Mouse (Mus musculus): ENCODE results near the gene Fasn. TPM values are rescaled to one million over a fixed set of nuclear protein-coding genes. Genes with fewer than 3 reads are reported as not detected.
"Not testable (repeated sequence)": the region's sequence is repeated elsewhere in the genome, so short reads cannot be mapped to it uniquely, and the experiment has no call there.

Fasn gene
- polyA plus RNA-seq (2012; fragmentation: generic; extraction: Trizol) = 199 TPM
- long read RNA-seq, experiment 1, partial matches to known transcripts = 12 of 30 reads
- long read RNA-seq, experiment 1, other reads (novel, unspliced or antisense) = 16 of 30 reads
- long read RNA-seq, experiment 2, full-length matches to known transcripts = 32 of 142 reads
- long read RNA-seq, experiment 2, partial matches to known transcripts = 100 of 142 reads
- long read RNA-seq, experiment 2, other reads (novel, unspliced or antisense) = 10 of 142 reads

GRCm38 (mm10) chr11:120823956-120824786, at the start of gene Fasn:
TSS of gene Fasn (minus strand) at chr11:120824547.
- Histone ChIP-seq H3K79me3 (ENCODE audit: low read depth) (peaks cover 43% of the 10 kb centered on the region), H3ac (ENCODE audit: control insufficient read depth, insufficient read length, low read depth) (peak within 1 kb of the TSS; percentile 90), H3K36me3 (ENCODE audit: control insufficient read depth, insufficient read depth) (peaks cover 38% of the 10 kb centered on the region), H3K79me2 (ENCODE audit: control insufficient read depth, insufficient read depth) (peaks cover 47% of the 10 kb centered on the region), H3K27me3 (ENCODE audit: control insufficient read depth, insufficient read depth, insufficient read length) (no peaks in the 10 kb centered on the region), H3K4me3 (ENCODE audit: insufficient read depth, poor library complexity, severe bottlenecking) (peak within 1 kb of the TSS; percentile 96)
- TF ChIP-seq CEBPB (IDR thresholded peaks at IDR 0.05; ENCODE audit: low read depth) (no peak), CTCF (IDR thresholded peaks at IDR 0.05; ENCODE audit: control insufficient read depth, insufficient read depth, insufficient read length) (peak; percentile 91)

GRCm38 (mm10) chr11:120873206-120873605, 48.9 kb upstream of the Fasn start:
- Histone ChIP-seq H3K4me3 (ENCODE audit: insufficient read depth, poor library complexity, severe bottlenecking) (no peak overlapping the region), H3K36me3 (ENCODE audit: control insufficient read depth, insufficient read depth) (no peaks in the 10 kb centered on the region), H3K79me2 (ENCODE audit: control insufficient read depth, insufficient read depth) (no peaks in the 10 kb centered on the region), H3K27me3 (ENCODE audit: control insufficient read depth, insufficient read depth, insufficient read length) (no peaks in the 10 kb centered on the region), H3ac (ENCODE audit: control insufficient read depth, insufficient read length, low read depth) (no peak overlapping the region), H3K79me3 (ENCODE audit: low read depth) (no peaks in the 10 kb centered on the region)
- TF ChIP-seq CEBPB (IDR thresholded peaks at IDR 0.05; ENCODE audit: low read depth) (no peak), FOSL1 (IDR thresholded peaks at IDR 0.05; ENCODE audit: insufficient read depth, low read length, poor library complexity, severe bottlenecking) (no peak), MYOG (IDR thresholded peaks at IDR 0.05; ENCODE audit: control insufficient read depth, extremely low read depth, insufficient read length) (no peak), MAX (IDR thresholded peaks at IDR 0.05) (no peak), CTCF (IDR thresholded peaks at IDR 0.05; ENCODE audit: control insufficient read depth, insufficient read depth, insufficient read length) (no peak), MYOD1 (IDR thresholded peaks at IDR 0.05; ENCODE audit: control insufficient read depth, insufficient read length, low read depth) (no peak), USF1 (IDR thresholded peaks at IDR 0.05; ENCODE audit: low read depth) (no peak)

GRCm38 (mm10) chr11:120871521-120871920, 47.2 kb upstream of the Fasn start:
- no peak for TF ChIP-seq USF1 (IDR thresholded peaks at IDR 0.05; ENCODE audit: low read depth)
- H3K27me3 ChIP-seq (ENCODE audit: control insufficient read depth, insufficient read depth, insufficient read length) = no peaks in the 10 kb centered on the region
- H3K79me3 ChIP-seq (ENCODE audit: low read depth) = no peaks in the 10 kb centered on the region

GRCm38 (mm10) chr11:120865816-120866215, 41.5 kb upstream of the Fasn start:
- Histone ChIP-seq H3K79me2 (ENCODE audit: control insufficient read depth, insufficient read depth) (no peaks in the 10 kb centered on the region), H3K27me3 (ENCODE audit: control insufficient read depth, insufficient read depth, insufficient read length) (no peaks in the 10 kb centered on the region), H3K79me3 (ENCODE audit: low read depth) (no peaks in the 10 kb centered on the region), H3K4me3 (ENCODE audit: insufficient read depth, poor library complexity, severe bottlenecking) (no peak overlapping the region), H3K36me3 (ENCODE audit: control insufficient read depth, insufficient read depth) (no peaks in the 10 kb centered on the region), H3ac (ENCODE audit: control insufficient read depth, insufficient read length, low read depth) (no peak overlapping the region)
- TF ChIP-seq MYOG (IDR thresholded peaks at IDR 0.05; ENCODE audit: control insufficient read depth, extremely low read depth, insufficient read length) (no peak), MYOD1 (IDR thresholded peaks at IDR 0.05; ENCODE audit: control insufficient read depth, insufficient read length, low read depth) (no peak), MAX (IDR thresholded peaks at IDR 0.05) (no peak), CTCF (IDR thresholded peaks at IDR 0.05; ENCODE audit: control insufficient read depth, insufficient read depth, insufficient read length) (no peak), CEBPB (IDR thresholded peaks at IDR 0.05; ENCODE audit: low read depth) (no peak), USF1 (IDR thresholded peaks at IDR 0.05; ENCODE audit: low read depth) (no peak), FOSL1 (IDR thresholded peaks at IDR 0.05; ENCODE audit: insufficient read depth, low read length, poor library complexity, severe bottlenecking) (no peak)

More at GRCm38 (mm10) chr11:120871521-120871920, 47.2 kb upstream of the Fasn start:
- Histone ChIP-seq H3K4me3 (ENCODE audit: insufficient read depth, poor library complexity, severe bottlenecking) (no peak overlapping the region), H3K36me3 (ENCODE audit: control insufficient read depth, insufficient read depth) (no peaks in the 10 kb centered on the region), H3ac (ENCODE audit: control insufficient read depth, insufficient read length, low read depth) (no peak overlapping the region), H3K79me2 (ENCODE audit: control insufficient read depth, insufficient read depth) (no peaks in the 10 kb centered on the region)

- Histone ChIP-seq H3K79me2 (ENCODE audit: control insufficient read depth, insufficient read depth) (no peaks in the 10 kb centered on the region), H3K27me3 (ENCODE audit: control insufficient read depth, insufficient read depth, insufficient read length) (no peaks in the 10 kb centered on the region), H3K79me3 (ENCODE audit: low read depth) (no peaks in the 10 kb centered on the region), H3K4me3 (ENCODE audit: insufficient read depth, poor library complexity, severe bottlenecking) (no peak overlapping the region), H3K36me3 (ENCODE audit: control insufficient read depth, insufficient read depth) (no peaks in the 10 kb centered on the region), H3ac (ENCODE audit: control insufficient read depth, insufficient read length, low read depth) (no peak overlapping the region)
- TF ChIP-seq CTCF (IDR thresholded peaks at IDR 0.05; ENCODE audit: control insufficient read depth, insufficient read depth, insufficient read length) (no peak), CEBPB (IDR thresholded peaks at IDR 0.05; ENCODE audit: low read depth) (no peak), MYOD1 (IDR thresholded peaks at IDR 0.05; ENCODE audit: control insufficient read depth, insufficient read length, low read depth) (no peak), USF1 (IDR thresholded peaks at IDR 0.05; ENCODE audit: low read depth) (no peak), MYOG (IDR thresholded peaks at IDR 0.05; ENCODE audit: control insufficient read depth, extremely low read depth, insufficient read length) (no peak), MAX (IDR thresholded peaks at IDR 0.05) (no peak), FOSL1 (IDR thresholded peaks at IDR 0.05; ENCODE audit: insufficient read depth, low read length, poor library complexity, severe bottlenecking) (no peak)
Measured at GRCm38 (mm10) chr11:120862819-120863218, 38.5 kb upstream of the Fasn start.

GRCm38 (mm10) chr11:120855938-120856337, 31.6 kb upstream of the Fasn start:
- not testable (repeated sequence) for H3K79me3 ChIP-seq (ENCODE audit: low read depth); H3K36me3 ChIP-seq (ENCODE audit: control insufficient read depth, insufficient read depth); H3ac ChIP-seq (ENCODE audit: control insufficient read depth, insufficient read length, low read depth); H3K27me3 ChIP-seq (ENCODE audit: control insufficient read depth, insufficient read depth, insufficient read length); H3K79me2 ChIP-seq (ENCODE audit: control insufficient read depth, insufficient read depth); H3K4me3 ChIP-seq (ENCODE audit: insufficient read depth, poor library complexity, severe bottlenecking)

Measured in C2C12 (cell line).